Mouse (Mus musculus) cerebellum, adult 2 months (tissue): ENCODE data around the gene Asb5. TPM values are rescaled to one million over a fixed set of nuclear protein-coding genes. Genes with fewer than 3 reads are reported as not detected.

Experiments used
- DNase-seq, 2 experiments: peaks; one replicate each; pipeline ENCODE4 v3.0.0; 2021
- H3K27ac ChIP-seq: fragments of 200-500 bp; 2 replicates; pipeline ENCODE4 v1.5.1; 2012; ENCODE audit warnings: low read length, control low read depth, inconsistent platforms; ENCODE audit not compliant: insufficient read depth
- H3K27me3 ChIP-seq: fragments of 200-500 bp; 2 replicates; pipeline ENCODE4 v1.6.1; 2012; ENCODE audit warnings: inconsistent platforms, mild to moderate bottlenecking, low read length, moderate library complexity; ENCODE audit not compliant: control insufficient read depth, insufficient read depth
- H3K4me1 ChIP-seq: fragments of 200-500 bp; 2 replicates; pipeline ENCODE4 v1.6.1; 2011; ENCODE audit warnings: low read length; ENCODE audit not compliant: control insufficient read depth, insufficient read depth
- H3K4me3 ChIP-seq: fragments of 200-500 bp; replicated peaks from 2 replicates; pipeline ENCODE3; 2011; ENCODE audit warnings: mild to moderate bottlenecking, low read depth, low read length, control low read depth; ENCODE audit not compliant: insufficient read depth
- CTCF ChIP-seq: fragments of 200-500 bp; IDR thresholded peaks from 2 replicates; pipeline ENCODE4 v1.5.1; 2011; ENCODE audit warnings: low read depth, mild to moderate bottlenecking, control low read depth, low read length, moderate library complexity, borderline replicate concordance; ENCODE audit not compliant: insufficient read depth
- POLR2A ChIP-seq: fragments of 200-500 bp; IDR thresholded peaks from 2 replicates; pipeline ENCODE4 v1.6.1; 2011; ENCODE audit warnings: low read length, control low read depth, borderline replicate concordance; ENCODE audit not compliant: insufficient read depth
- WGBS: fragments of 180-500 bp; shearing (Covaris S2); methylation state at CpG from one replicate; pipeline ENCODE4 v1.1.7; 2018; 5-methylcytosine and 5-hydroxymethylcytosine counted together
- polyA plus RNA-seq: library from polyadenylated mRNA; depleted of rRNA; stranded (reverse); fragments of >200 nt; gene quantifications from 2 replicates; pipeline ENCODE4 v1.2.3, GENCODE M21; 2012; rRNA removed

The Asb5 gene
- polyA plus RNA-seq, result 1.1 and 1.6 TPM in 2 replicates

GRCm38 (mm10) chr8:54529382-54530296 lies at the start of gene Asb5, which contains the start of gene Spcs3:
Gene Asb5 (plus strand): TSS chr8:54529580.
Gene Spcs3 (minus strand): TSS chr8:54529998.
- H3K27me3 ChIP-seq, result no peaks in the 10 kb centered on the region
- peak; percentile 49; the same call in 1 of the 2 replicates for TF ChIP-seq POLR2A
- no peak for TF ChIP-seq CTCF
- no peaks in the 10 kb centered on the region; the same call in 1 of the 2 replicates for H3K4me1 ChIP-seq
- H3K4me3 ChIP-seq, result peak within 1 kb of the TSS; percentile 71
- DNase-seq, result peak; percentile 96
- H3K27ac ChIP-seq, result peak within 1 kb of the TSS; percentile 46
- WGBS, result under 1% methylated on average over 88 of the region's 89 CpGs

- no peak overlapping the region for H3K4me3 ChIP-seq
- WGBS, result 39% methylated on average over 19 of the region's 19 CpGs
- DNase-seq, result no peak
- no peak for TF ChIP-seq POLR2A
- no peak overlapping the region for H3K27ac ChIP-seq
- H3K4me1 ChIP-seq, result no peaks in the 10 kb centered on the region
- no peaks in the 10 kb centered on the region for H3K27me3 ChIP-seq
Measured at GRCm38 (mm10) chr8:54486555-54487273, 42.7 kb upstream of the Asb5 start.

- no peak overlapping the region for H3K27ac ChIP-seq
- no peaks in the 10 kb centered on the region for H3K27me3 ChIP-seq
- no peak overlapping the region for H3K4me3 ChIP-seq
- no peaks in the 10 kb centered on the region for H3K4me1 ChIP-seq
- DNase-seq, result no peak
- WGBS, result 85% methylated on average over 4 of the region's 4 CpGs
- TF ChIP-seq CTCF (no peak), POLR2A (no peak)
Measured at GRCm38 (mm10) chr8:54488437-54488836, 40.9 kb upstream of the Asb5 start.

GRCm38 (mm10) chr8:54491057-54491690 lies 38.2 kb upstream of the Asb5 start:
- 28% methylated on average over 6 of the region's 6 CpGs for WGBS
- Histone ChIP-seq H3K4me3 (no peak overlapping the region), H3K4me1 (no peaks in the 10 kb centered on the region), H3K27ac (no peak overlapping the region), H3K27me3 (no peaks in the 10 kb centered on the region)
- DNase-seq, result peak in 1 of 2 experiments; percentile 29
- TF ChIP-seq CTCF, result peak; percentile 42; the same call in 1 of the 2 replicates
- no peak for TF ChIP-seq POLR2A

GRCm38 (mm10) chr8:54491934-54492333 lies 37.4 kb upstream of the Asb5 start:
- Histone ChIP-seq H3K27me3 (no peaks in the 10 kb centered on the region), H3K27ac (no peak overlapping the region), H3K4me3 (no peak overlapping the region), H3K4me1 (no peaks in the 10 kb centered on the region)
- WGBS, result 78% methylated on average over 4 of the region's 4 CpGs
- no peak for DNase-seq
- TF ChIP-seq POLR2A (no peak), CTCF (no peak)

GRCm38 (mm10) chr8:54493110-54493509 lies 36.3 kb upstream of the Asb5 start:
- Histone ChIP-seq H3K27ac (no peak overlapping the region), H3K4me3 (no peak overlapping the region)
- 12% methylated on average over 6 of the region's 6 CpGs for WGBS

GRCm38 (mm10) chr8:54493915-54494314 lies 35.5 kb upstream of the Asb5 start:
- DNase-seq, result no peak
- Histone ChIP-seq H3K4me3 (no peak overlapping the region), H3K27me3 (no peaks in the 10 kb centered on the region), H3K4me1 (no peaks in the 10 kb centered on the region), H3K27ac (no peak overlapping the region)
- no peak for TF ChIP-seq CTCF
- TF ChIP-seq POLR2A, result no peak
- WGBS, result 68% methylated on average over 3 of the region's 3 CpGs

More at GRCm38 (mm10) chr8:54493110-54493509, 36.3 kb upstream of the Asb5 start:
- no peaks in the 10 kb centered on the region for H3K4me1 ChIP-seq
- DNase-seq, result peak; percentile 27
- TF ChIP-seq CTCF (peak; percentile 69), POLR2A (no peak)
- no peaks in the 10 kb centered on the region for H3K27me3 ChIP-seq
